Mouse (Mus musculus): ENCODE data around the gene Snx9.

DNA sequence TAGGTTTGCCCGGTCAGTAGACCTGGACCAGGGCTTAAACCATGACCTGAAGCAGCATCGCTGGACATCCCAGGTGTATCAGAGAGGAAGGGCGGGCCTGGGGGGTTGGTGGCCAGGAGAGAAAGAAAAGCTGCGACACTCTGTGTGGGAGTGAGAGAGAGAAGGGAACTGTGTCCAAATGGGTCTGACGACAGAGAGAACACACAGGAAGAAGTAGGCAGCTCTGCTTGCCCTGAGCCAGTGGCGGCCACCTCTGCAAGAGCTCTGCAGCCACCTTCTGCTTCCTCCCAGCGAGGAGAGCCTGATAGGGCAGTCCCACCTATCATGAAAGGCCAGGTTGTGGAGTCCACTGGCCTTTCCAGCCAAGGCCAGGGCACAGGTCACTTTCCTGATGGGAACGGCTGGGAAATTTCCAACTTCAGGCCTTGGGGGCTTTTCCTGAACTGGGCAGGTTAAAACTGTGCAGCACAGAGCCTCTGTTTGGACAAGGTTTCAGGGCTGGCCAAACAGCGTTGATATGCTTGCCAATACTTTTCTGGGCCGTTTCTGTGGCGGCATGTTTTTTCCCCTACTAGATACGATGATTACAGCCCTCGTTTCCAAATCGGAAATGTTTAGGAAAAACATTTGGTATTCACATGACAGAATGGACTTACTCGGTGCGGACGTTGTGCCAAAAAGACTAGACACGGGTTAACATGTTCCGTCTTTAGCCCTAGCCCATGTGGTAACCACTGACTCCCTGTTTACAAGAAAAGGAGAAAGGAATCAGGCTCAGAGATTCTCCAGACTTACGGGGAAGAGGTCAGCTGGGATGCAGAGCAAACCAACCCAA is 135.3 kb downstream of the Snx9 start:
- TF ChIP-seq CTCF (IDR thresholded peaks at IDR 0.05; ENCODE audit: borderline replicate concordance, insufficient read depth, low read depth, low read length) (no peak), POLR2A (IDR thresholded peaks at IDR 0.05; ENCODE audit: borderline replicate concordance, insufficient read depth, low read length) (no peak)
